Mouse (Mus musculus) cerebellum, adult (tissue): ENCODE measurements around the gene Il2rb.

Experiments used
- ATAC-seq: cut with Nextera tagmentation; 2 replicates; pipeline ENCODE4 v1.9.2; 2017; ENCODE audit warnings: mild to moderate bottlenecking, moderate library complexity, mixed read lengths; ENCODE audit not compliant: insufficient number of reproducible peaks, low FRiP score, low TSS enrichment

Il2rb gene

DNA sequence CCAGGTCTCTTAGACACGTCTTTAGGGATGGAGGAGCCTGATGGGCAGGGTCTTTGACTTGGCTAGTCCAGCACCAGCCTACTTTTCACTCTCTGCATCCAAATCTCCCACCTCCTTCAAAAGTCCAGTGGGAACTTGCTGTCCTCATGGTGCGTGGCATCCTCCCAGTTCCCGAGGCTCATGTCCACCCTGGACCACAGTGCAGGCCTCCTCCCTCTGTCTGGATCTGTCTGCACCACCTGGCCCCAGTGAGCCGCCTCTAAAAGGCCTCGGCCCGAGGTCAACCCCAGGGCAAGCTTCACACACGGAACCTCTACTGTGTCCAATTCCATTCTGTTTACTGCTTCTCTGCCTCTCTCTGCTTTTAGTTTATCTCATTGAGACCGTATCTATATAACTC, 26.3 kb upstream of the Il2rb start:
- no peak for ATAC-seq

DNA sequence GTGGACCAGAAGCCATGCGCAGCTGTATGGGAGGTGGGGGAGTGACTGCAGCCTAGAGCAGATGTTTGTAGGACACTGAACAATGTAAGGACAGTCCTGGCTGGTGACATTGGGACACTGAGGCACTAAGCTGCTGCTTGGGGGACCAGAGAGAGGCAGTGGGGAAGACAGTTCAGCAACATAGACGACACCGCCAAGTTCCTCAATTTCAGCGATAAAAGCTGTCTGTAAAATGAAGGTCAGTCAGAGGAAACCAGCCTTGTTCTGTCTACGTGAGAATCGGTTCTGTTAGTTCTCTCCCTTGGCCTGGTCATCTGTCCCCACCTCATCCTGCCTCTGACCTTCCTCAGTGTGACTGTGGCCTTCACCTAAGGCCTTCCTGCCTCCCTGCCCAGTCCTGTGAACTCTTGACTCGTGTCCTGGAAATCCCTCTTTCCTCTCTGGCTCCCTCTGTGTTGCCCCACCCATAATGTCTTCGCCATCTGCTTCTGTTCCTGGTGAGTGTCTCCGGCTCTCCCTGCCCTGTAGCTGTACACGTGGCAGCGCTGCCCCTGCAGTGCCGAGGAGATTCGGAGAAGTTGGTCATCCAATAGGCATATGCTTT, 25.1 kb upstream of the Il2rb start:
- ATAC-seq: no peak

- no peak for ATAC-seq
Observed at GRCm38 (mm10) chr15:78518221-78518620, 23.1 kb upstream of the Il2rb start.

- ATAC-seq: no peak
Observed at GRCm38 (mm10) chr15:78515759-78516158, 20.7 kb upstream of the Il2rb start.

DNA sequence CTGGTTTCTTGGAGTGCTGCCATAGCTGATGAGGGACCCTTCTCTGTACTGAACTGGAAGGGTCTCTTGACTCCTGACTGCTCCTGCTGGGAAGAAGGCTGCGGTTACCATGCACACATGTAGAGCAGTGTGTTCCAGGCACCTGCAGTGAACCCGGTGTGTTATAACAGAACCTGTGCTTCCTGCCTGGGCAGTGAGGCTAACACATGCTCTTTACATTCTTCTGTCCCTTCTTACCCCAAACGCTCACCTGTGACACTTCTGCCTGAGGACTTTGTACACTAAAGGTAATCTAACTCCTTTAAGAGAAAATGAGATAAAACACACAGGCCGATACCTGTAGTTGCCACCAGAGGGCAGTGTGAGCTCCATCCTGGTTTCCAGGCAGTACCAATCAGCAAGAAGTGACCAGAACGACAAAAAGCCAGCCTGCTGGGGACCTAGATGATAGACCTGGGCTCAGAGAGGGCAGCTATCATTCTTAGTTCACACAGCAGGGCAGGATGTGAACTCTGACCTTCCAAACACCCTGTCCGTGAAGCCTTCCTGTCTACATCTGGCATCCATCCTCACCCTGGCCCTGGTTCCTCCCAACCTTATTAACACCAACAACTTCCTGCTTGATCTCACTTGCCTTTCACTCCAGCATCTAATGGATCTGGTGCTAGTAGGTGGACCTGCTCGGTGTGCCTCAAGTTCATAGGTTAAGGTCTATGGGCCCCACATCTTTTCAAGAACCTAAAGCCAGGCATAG, 19.5 kb upstream of the Il2rb start:
- ATAC-seq: peak; percentile 56; the same call in 1 of the 2 replicates

GRCm38 (mm10) chr15:78513019-78513418, 17.9 kb upstream of the Il2rb start:
- ATAC-seq: no peak

- ATAC-seq: no peak
Observed at GRCm38 (mm10) chr15:78511951-78512350, 16.9 kb upstream of the Il2rb start.

DNA sequence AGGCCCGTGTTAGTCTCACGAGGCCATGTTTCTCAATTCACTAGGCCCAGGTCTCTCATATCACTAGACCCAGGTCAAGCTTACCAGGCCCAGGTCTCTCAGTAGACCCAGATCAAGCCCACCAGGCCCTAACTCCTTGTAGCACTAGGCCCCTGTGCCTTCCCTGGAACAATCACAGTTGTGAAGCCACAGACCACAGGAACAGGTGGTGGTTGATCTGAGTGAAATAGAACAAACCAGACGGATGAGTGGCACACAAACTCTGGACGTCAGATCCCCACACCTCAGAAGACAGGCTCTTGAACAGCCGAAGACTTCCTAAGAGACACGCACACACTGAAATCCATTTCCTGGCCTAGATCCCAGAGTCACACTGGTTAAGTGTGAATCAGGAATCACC, 15.7 kb upstream of the Il2rb start:
- no peak for ATAC-seq

DNA sequence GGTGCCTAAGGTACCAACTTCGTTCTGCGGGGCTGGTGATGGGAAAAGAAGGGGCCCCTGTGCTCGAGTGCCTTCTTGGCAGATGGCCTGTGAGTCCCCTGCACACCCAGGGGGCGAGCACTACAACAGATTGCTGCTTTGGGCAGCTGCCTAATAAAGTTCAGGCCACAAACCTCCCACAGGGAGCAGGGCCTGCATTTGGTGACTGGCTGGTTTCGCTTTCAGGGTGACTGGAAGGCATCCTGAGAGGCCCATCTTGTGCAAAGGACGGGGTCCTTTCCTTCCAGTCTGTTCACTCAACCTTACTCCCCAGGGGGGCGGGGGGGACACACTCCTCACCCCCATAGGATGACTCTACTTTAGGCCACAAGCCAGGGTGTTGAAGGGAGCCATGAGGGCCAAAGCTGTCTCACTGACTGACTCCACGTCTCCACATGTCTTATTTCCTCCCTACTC, 15.1 kb upstream of the Il2rb start:
- ATAC-seq: no peak

DNA sequence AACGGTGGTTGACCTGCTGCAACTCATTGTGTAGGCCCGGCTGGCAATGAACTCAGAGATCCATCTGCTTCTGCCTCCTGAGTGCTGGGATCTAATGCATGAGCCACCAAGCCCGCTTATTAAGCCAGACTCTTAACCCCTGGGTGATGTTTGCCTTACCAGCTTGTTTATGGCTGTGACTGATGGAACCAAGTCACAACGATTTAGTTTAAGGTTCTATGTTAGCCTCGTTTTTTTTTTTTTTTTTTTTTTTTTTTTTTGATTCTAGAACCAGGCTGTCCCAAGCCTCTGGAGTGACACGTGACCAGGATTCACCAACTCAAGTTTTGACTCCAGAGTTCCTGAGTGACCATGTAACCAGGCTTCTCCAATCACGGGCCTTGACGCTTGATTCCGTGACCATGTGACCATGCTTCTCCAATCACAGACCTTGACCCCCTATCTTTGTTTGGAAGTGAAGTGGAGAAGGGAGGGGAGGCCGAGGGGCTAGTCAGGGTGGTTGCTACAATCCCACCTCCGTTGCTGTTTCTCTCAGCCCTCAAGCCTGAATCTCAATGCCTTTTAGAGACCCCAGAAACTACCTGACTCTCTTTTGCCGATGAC, 14.3 kb upstream of the Il2rb start:
- no peak for ATAC-seq

DNA sequence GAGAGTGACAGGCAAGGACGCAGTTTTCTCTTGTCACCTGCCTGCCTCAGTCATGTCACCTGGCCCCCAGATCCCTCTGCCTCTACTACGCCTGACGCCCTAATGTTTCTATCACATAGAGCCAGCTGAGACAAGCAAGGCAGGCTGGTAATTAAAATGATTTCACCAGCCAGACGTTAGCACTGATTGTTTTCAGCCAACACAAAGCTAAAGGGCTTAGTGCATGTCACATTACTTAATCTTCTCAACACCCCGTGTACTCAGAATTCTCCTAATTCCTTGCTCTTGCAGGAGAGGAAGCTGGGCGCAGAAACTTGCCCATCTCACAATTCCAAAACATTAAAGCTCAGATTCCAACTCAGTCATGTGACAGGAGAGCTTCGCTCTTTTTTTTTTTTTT, 13.4 kb upstream of the Il2rb start:
- no peak for ATAC-seq

GRCm38 (mm10) chr15:78505541-78505940, 10.5 kb upstream of the Il2rb start:
- ATAC-seq: no peak

DNA sequence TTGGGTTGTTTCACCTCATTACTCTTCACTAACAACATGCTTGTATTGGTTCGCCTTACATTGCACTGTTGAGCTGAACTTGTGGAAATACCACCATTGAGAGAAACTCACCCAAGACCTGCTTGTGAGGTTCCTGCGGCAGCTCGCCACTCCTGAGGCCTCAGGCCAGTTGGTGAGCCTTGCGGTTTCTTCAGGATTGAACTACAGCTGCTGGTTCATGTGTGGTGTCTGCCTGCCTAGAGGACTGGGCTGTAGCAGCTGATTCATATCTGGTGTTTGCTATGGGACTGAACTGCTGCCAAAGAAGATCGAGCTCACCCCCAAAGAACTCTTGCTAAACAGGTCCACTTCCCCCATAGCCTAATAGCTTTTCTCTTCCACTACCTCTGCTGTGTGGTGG, 9.7 kb upstream of the Il2rb start:
- ATAC-seq: no peak

DNA sequence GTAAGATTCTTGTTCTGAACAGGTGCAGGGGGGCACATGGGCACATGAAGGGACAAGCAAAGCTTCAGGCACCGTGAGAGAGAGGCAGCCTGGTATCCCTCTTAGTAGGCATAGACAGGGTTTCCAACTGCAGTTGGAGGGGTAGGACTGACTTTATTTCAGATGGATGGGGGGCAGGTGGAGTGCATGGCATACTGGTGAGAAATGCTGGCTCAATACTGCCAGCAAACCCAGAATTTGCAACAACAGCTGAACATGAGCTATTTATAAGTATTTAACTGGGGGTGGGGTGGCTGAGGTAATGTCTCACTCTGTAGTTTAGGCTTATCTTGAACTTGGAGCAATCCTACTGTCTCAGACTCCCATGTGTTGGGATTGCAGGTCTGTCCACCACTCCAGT, 8.9 kb upstream of the Il2rb start:
- no peak for ATAC-seq

- ATAC-seq: no peak
Observed at GRCm38 (mm10) chr15:78502437-78503132, 7.5 kb upstream of the Il2rb start.

DNA sequence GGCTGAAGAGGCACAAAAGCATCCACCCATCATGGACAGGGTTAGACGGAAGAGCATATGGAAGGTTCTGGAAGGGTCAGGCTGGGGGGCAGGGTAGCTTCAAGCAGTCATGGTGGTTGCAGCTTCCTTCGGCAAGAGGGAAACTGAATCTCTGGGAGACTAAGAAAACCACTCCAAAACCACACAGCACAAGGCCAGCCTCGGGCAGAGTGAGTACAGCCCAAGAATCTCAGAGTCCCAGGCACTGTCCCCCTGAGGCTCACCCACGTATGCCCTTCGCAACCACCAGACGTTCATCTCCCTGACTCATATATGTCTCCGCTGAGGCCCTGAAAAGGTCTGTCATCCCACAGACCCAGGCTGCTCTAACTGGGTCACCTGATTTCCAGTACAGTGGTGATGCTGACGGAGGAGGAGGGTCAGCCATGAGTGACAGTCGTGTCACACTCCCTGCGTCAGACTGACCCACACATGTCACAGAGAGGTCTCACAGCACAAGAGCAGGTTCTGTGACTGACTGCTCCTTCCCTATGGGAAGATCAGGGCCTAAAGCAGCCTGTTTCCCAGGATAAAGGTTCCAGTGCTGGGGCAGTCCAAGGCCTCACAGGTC, 1.6 kb downstream of the Il2rb start:
- ATAC-seq: no peak

GRCm38 (mm10) chr15:78491301-78491700, 3.8 kb downstream of the Il2rb start:
- ATAC-seq: no peak

DNA sequence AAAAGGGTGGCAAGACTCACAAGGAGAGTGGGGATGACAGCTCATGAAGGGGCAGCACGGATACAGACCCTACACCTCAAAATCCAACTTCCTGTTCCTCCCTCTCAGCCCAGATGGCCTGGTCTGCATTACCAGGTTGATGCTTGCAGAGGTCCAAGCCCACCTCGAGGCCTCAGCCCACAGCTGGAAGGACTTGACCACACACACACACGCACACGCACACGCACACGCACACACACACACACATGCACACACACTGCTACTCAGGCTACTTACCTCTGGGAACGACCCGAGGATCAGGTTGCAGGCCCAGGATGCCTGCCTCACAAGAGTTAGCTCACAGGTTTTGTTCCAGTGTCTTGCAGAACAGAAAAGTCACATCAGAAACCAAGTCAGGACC, 5.2 kb downstream of the Il2rb start:
- no peak for ATAC-seq

DNA sequence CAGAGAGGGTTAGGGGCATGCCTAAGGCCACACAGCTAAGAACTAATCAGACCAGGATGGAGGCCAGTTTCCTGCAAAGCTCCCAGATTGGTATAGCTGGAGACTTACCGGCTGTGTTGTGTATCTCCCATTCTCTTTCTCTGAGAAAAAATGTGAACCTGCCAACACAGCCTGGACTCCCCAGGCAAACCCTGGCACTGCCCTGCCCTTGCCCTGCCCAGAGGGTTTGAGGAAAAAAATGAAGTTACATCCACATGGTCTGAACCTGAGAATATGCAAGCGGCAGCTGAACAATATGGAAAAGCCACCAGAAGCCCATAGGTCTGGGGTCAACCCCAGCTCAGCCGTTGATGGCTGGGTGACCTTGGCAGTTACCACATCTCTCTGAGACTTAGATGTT, 5.8 kb downstream of the Il2rb start:
- no peak for ATAC-seq

GRCm38 (mm10) chr15:78487066-78487465, 8.0 kb downstream of the Il2rb start:
- no peak for ATAC-seq

- ATAC-seq: no peak
Observed at GRCm38 (mm10) chr15:78486564-78486963, 8.5 kb downstream of the Il2rb start.
